Mouse (Mus musculus) myocyte (in vitro differentiated cells): ENCODE measurements around the gene Tpsb2.

Experiments
- CEBPB ChIP-seq: IDR thresholded peaks from 2 replicates; pipeline ENCODE4 v1.6.1; 2011; ENCODE audit warnings: mild to moderate bottlenecking, moderate library complexity; ENCODE audit not compliant: poor library complexity, insufficient read depth, severe bottlenecking
- E2F4 ChIP-seq: IDR thresholded peaks from one replicate; pipeline ENCODE4 v1.6.1; 2011; ENCODE audit warnings: mild to moderate bottlenecking, control low read depth, moderate library complexity; ENCODE audit not compliant: insufficient read depth
- MAX ChIP-seq: IDR thresholded peaks from one replicate; pipeline ENCODE4 v1.6.1; 2011; ENCODE audit warnings: low read depth, mild to moderate bottlenecking, control low read depth
- MYOD1 ChIP-seq, 3 experiments: IDR thresholded peaks; one replicate each; pipeline ENCODE4 v1.6.1; 2011; ENCODE audit warnings: control low read depth in 2 of 3, low read depth in 2 of 3, mild to moderate bottlenecking in 2 of 3, moderate library complexity in 1 of 3; ENCODE audit not compliant: insufficient read length in 2 of 3, control insufficient read depth in 1 of 3
- MYOG ChIP-seq, 3 experiments: IDR thresholded peaks; one replicate each; pipeline ENCODE4 v1.6.1; 2011; ENCODE audit warnings: control low read depth in 2 of 3, low read depth in 2 of 3, mild to moderate bottlenecking in 2 of 3; ENCODE audit not compliant: insufficient read length in 2 of 3, control insufficient read depth in 1 of 3, insufficient read depth in 1 of 3
- POLR2A ChIP-seq: IDR thresholded peaks from one replicate; pipeline ENCODE4 v1.6.1; 2011; ENCODE audit warnings: low read depth, mild to moderate bottlenecking, control low read depth, moderate library complexity; ENCODE audit not compliant: insufficient read length
- POLR2AphosphoS2 ChIP-seq: IDR thresholded peaks from one replicate; pipeline ENCODE4 v1.6.1; 2011; ENCODE audit warnings: low read depth, control low read depth; ENCODE audit not compliant: insufficient read length
- REST ChIP-seq: IDR thresholded peaks from one replicate; pipeline ENCODE4 v1.6.1; 2011; ENCODE audit warnings: mild to moderate bottlenecking, control low read depth, moderate library complexity; ENCODE audit not compliant: insufficient read depth, insufficient read length
- SRF ChIP-seq: IDR thresholded peaks from one replicate; pipeline ENCODE4 v1.6.1; 2011; ENCODE audit warnings: low read depth; ENCODE audit not compliant: control insufficient read depth, insufficient read length
- TCF12 ChIP-seq: IDR thresholded peaks from one replicate; pipeline ENCODE4 v1.6.1; 2011; ENCODE audit warnings: mild to moderate bottlenecking, control low read depth; ENCODE audit not compliant: poor library complexity, insufficient read depth, severe bottlenecking
- TCF3 ChIP-seq: IDR thresholded peaks from one replicate; pipeline ENCODE4 v1.6.1; 2011; ENCODE audit warnings: low read depth, control low read depth; ENCODE audit not compliant: insufficient read length
- USF1 ChIP-seq: IDR thresholded peaks from one replicate; pipeline ENCODE4 v1.6.1; 2011; ENCODE audit warnings: low read depth, mild to moderate bottlenecking, control low read depth, moderate library complexity

- no peak for TF ChIP-seq E2F4
- TF ChIP-seq POLR2A, result no peak
- no peak for TF ChIP-seq MAX
- no peak for TF ChIP-seq CEBPB
- TF ChIP-seq POLR2AphosphoS2, result no peak
- TF ChIP-seq USF1, result no peak
- TF ChIP-seq MYOD1 (IDR thresholded peaks at IDR 0.05; ENCODE audit: control insufficient read depth in 1 of 3, insufficient read length in 2 of 3, low read depth in 2 of 3), result no peak
- no peak for TF ChIP-seq TCF3
- no peak for TF ChIP-seq SRF
- no peak for TF ChIP-seq TCF12
- no peak for TF ChIP-seq MYOG (IDR thresholded peaks at IDR 0.05; ENCODE audit: control insufficient read depth in 1 of 3, insufficient read depth in 1 of 3, insufficient read length in 2 of 3, low read depth in 2 of 3)
- no peak for TF ChIP-seq REST
Observed at GRCm38 (mm10) chr17:25401491-25401890, 35.4 kb downstream of the Tpsb2 start.
